Mouse (Mus musculus) mature B cell (primary cell): ENCODE measurements around the gene Ano9.

Experiments
- in situ Hi-C: fragments of 300-500 bp; cut with MboI; formaldehyde crosslinking; loops from 2 replicates; pipeline ENCODE4 v1.14.3; 2019

The Ano9 gene

DNA sequence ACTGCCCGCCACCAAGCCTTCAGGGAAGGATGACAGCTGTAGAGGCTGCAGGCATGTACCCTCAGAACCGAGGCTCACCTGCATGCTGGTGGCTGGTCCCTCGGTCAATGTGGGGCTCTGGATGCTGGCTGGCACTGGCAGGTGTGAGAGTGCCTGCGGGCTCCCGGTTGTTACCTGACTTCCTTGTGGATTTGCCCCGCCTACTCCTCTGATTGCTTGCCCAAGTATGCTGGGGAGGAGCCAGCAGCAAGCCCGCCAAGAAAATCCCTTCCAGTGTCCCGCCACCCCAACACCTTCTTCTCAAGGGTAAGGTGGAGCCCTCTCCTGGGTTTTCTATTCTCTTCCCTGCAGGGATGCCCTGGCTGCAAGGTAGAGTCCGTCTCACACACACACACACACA lies at the start of gene Ano9:
Ano9 (minus strand) TSS at position 171 of the 400 bp plus-strand sequence.
- in situ Hi-C loops: no loop called here

DNA sequence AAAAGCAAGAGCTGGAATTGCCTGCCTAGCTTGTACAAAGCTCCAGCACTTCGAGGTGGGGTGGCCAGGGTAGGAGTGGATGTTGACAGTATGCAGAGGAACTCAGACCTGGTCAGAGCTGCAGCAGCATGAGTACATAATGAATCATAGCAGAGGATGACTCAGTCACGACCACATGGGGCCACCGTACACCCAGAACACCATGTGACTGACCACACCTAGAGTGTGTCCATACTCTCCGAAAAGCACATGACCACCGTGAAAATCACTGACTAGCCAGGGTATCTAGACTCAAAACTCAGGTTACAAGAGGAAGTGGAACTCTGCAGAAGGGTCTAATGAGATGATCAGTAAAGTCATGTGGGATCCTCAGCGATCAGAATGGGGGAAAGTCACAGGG lies 47.2 kb upstream of the Ano9 start:
- in situ Hi-C loops: no loop called here

DNA sequence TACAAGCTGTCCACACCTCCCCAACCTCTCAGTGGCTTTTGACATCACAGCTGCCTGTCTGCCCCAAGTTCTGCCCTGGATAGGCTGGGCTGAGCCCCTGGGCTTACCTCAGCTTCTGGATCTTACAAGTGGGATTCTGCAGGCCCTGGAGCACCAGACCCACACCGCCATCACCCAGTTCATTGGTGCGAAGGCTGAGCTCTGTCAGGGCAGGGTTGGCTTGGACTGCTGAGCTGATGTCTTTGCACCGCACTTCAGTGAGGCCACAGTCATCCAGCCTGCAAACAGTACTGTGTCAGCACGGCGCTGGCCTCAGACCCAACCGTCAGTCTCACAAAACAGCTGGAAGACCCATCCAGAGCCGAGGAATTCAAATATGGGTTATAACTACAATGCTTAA lies 46.8 kb upstream of the Ano9 start:
- in situ Hi-C loops: no loop called here

DNA sequence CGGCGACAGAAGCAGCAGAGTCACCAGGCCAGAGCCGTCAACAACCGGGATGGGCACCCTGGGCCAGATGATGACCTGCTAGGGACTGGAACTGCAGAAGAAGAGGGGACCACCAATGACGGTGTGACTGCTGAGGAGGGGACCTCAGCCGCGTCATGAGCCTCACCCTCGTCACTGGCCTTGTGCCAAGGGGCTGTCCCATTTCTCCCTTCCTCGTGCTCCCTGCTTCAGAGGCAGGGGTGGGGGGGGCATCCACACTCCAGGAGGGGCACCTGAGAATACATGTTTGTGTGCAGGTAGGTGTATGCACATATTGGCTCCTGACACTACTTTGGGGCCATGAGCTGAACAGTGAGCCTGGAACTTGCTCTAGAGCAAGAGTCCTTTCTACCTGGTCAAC lies 37.8 kb upstream of the Ano9 start:
- in situ Hi-C loops: no loop called here

DNA sequence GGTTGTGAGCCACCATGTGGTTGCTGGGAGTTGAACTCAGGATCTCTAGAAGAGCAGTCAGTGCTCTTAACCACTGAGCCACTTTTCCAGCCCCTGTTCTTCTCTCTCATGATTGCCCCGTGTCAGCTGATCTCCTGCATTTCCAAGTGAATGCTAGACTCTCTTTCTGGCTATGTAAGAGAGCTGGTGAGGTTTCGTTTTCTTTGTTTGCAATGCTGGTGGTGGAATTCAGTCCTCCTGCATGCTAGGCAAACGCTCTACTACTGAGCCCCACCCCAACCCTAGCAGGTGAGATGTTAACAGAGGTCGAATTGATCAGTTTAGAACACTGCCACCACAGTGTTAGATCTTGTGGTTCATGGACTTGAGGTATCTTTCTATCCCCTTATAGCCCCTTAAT lies 31.0 kb upstream of the Ano9 start:
- in situ Hi-C loops: no loop called here

DNA sequence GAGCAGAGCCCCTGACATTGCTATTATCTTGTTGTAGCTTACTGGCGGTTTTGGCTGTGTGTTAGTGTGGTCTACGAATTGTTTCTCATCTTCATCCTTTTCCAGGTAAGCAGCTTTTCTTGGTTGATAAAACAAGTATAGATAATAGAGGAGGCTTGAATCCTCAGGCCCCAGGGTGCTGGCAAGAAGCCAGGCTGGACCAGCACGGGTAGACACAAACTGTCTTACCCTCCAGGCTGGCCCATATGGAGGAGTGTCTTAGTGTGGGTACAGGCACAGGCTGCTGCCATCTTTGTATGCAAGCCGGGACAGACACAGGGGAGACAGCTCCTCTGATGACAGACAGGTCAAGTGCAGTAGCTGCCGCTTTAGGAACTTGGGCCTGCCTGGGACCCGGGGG lies 29.4 kb upstream of the Ano9 start:
- in situ Hi-C loops: no loop called here

DNA sequence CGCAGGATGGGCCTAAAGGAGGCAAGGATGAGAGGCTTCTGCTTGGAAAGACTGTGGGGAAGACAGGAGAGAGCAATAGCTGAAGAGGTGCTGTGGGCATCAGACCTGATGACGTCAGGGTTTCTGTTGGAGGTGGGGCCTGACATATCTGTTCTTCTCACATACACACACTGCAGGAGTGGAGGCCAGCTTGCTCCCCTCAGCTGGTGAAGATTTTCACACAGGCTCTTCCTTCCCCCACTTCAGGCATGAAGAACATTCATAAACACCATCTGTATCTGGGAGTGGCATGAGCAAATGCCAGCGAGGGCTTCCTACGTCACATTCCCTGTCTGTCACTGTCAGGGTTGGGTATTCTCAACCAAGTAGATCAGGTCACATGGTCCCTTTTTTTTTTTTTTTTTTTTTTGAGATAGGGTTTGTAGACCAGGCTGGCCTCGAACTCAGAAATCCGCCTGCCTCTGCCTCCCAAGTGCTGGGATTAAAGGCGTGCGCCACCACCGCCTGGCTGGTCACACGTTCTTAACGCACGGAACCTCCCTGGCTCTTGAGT lies 28.5 kb upstream of the Ano9 start:
- in situ Hi-C loops: no loop called here

DNA sequence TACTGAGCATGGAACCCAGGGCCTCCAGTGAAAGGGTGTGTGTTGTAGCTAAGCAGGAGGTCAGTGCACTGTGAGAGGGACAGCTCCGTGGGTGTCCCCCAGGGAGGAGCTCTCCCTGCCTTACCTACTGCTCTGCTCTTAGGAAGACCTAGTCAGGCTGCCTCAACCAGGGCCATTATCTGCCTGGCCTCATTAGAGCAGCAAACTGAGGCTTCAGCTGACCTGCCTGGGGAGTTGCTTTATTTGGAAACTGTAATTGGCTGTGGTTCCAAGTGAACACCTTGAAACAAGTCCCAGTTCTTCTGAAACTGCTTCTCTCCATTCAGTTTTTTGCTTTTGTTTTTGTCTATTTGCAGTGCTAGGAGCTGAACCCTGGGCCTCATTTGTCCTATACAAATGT lies 27.8 kb upstream of the Ano9 start:
- in situ Hi-C loops: no loop called here

DNA sequence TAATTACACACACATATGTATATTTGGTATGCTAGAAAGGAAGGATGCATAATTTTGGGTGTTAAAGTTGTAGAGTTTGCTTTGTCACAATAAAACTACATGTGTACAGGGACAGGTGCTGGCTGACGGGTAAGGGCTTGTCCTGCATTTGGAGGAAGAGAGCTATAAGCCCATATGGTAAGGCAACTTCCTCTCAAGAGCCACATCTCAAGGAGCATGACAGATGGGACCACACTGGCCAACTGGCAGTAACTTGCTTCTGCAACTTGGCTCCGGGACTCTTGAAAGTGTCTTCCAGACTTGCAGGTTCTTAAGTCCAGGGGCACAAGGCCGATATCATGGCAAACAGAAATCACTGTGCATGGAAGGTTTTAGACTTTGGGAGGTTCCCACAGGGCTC lies 27.0 kb upstream of the Ano9 start:
- in situ Hi-C loops: no loop called here

DNA sequence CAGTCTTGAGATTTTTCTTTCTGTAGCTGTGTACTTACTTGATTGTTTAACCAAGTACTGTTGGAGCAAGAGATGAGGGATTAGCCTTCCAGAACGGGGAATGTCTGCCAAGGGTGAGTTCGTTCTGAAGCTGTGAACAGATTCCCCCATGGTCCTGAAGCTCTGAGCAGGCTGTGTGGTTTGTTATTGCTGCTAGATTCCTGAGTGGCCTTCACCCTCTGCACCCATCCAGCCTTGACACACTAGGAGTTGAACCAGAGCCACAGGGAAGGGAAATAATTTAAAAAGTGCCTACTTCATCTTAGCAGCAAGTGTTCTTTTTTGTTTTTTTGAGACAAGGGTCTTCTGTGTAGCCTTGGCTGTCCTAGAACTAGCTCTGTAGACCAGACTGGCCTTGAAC lies 26.3 kb upstream of the Ano9 start:
- in situ Hi-C loops: no loop called here

DNA sequence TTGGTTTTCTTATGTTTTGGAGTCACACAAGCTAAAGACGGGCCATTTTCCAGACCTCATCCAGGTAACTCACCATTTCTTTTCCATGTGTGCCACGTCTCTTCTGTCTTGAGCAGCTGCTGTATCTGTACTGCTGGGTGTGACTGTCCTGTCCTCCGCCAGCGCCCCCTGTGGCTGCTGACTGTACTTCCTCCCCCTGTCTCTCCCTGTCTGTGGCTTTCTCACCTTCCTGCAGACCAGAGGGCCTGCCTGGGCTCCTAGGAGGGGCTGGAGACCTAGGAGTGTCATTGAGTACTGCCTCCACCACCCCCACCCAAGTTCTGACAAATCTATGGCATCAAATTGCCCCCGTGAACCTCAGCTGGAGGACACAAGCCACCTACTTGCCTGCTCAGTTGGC lies 25.5 kb upstream of the Ano9 start:
- in situ Hi-C loops: no loop called here

DNA sequence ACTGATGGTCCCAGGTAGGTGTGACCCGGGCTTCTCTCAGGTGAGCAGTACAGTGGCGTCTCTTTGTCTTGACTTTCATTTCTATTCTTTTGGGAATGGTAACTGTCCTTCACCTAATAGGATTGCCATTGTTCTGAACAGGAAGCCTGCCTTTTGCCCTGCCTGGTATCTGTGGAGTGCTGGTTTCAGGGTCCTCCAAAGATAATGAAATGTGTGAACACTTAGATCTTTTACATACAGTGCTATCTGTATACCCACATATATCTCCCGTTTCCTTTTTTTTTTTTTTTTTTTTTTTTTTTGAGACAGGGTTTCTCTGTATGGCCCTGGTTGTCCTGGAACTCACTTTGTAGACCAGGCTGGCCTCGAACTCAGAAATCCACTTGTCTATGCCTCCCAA lies 23.7 kb upstream of the Ano9 start:
- in situ Hi-C loops: no loop called here

DNA sequence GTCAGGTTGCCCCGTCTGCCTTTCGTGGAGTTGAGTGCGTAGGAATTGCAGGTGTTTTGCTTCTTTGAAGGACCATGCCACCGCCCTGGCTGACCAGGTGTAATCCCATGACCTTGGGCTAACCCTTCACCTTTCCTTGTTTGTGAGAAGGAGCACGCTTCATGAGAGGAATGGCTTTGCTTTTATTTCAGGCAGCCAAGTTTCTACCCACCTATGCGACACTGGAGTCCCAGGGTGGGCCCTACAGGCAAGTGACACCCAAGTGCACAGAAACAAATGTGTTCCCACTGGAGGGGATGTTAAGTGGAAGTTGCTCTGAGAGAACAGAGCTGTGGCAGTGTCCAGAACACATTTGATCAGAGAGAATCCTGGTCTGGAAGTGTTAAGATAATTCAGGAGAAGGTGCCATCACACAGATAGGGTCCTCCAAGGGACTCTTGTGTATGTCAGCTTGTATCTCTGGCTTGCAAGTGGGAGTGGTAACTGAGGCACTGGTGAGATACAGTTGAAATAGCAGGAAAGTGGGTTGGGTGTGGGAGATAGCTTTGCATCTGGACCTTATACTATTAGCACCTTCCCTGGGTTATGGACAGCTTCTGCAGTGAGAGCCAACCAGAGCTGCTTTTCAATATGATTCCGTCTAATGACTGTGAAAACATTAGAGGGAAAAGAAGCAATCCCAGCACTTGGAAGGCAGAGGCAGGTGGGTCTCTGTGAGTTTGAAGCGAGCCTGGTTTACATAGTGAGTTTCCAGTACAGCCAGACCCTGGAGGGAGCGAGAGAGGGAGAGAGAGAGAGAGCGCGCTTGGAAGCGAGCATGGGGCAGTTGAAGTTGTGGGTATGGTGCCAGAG lies 14.5 kb upstream of the Ano9 start:
- in situ Hi-C loops: no loop called here

DNA sequence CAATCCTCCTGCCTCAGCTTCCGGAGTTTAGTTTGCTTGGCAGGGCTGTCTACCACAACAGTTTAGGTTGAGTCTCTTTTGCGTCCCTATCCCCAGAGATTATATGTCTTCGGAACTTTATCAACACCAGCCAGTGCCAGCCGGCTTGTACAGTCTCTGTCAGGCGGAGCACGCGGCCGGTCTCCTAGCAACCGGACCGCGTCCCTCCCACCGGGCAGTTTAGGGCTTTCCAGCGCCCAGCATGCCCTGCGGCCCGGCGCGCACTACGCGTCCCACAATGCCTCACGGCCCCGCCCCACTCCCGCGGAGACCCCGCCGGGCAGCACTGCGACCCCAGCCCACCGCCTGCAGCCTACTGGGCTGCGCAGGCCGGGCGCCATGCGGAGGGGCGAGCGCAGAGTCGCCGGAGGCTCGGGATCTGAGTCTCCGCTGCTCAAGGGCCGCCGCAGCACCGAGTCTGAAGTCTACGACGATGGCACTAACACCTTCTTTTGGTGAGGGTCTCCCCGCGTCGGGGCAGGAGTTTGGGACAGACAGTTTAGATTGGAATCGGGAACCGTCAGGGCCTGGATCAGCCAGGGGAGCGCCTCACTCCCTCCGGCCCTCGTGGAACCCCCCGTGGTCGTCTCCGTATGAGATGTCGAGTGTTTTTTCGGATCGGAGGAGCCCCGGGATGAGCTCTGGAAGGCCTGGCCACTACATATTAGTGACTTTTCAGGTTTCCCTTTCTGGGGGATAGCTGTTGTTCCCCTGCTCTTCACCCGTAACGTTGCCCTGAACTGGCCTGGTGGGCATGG lies 13.6 kb upstream of the Ano9 start:
- in situ Hi-C loops: no loop called here

DNA sequence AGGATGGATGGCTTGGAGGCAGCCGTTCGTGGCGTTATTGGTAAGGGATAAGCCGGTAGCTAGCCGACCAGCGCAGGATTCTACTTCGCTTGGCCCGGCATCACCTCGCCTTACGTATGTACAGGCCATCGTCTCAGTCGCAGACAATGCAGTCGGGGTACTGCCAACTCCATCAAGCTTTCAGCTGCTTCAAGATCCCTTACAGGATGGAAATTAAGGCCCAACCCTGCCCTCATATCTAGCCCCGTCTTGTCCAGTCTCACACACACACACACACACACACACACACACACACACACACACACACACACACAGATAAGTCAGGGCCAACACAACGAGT lies 5.9 kb upstream of the Ano9 start:
- in situ Hi-C loops: no loop called here

DNA sequence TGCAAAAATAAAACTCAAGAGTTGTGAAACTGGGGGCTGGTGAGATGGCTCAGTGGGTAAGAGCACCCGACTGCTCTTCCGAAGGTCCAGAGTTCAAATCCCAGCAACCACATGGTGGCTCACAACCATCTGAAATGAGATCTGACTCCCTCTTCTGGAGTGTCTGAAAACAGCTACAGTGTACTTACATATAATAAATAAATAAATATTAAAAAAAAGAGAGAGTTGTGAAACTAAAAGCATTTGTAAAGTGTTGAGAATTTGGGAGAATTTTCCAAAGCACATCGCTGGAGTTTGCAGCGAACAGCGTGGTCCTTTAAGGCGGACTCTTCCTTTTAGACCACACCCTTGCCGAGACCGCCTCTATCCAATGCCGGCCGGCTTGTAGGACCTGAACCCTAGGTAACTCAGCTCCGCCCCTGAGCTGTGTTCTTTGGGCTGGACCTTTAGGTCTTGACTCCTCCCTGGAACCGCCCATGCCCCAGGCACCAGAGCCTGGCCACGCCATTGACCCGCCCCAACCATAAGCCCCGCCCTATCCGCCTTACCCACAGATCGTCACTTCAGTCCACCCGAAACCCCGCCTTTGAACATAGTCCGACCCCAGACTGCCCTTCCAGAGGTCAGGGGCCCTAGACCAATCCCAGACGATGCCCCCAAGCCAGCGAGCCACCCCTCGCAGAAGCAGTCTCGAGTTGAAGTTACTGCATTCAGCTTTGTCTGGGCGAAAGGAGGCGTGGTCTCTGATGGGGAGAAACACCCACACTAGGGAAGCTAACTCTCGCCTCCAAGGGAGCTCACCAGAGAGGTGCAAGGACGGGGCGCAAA lies 5.3 kb upstream of the Ano9 start:
- in situ Hi-C loops: no loop called here

DNA sequence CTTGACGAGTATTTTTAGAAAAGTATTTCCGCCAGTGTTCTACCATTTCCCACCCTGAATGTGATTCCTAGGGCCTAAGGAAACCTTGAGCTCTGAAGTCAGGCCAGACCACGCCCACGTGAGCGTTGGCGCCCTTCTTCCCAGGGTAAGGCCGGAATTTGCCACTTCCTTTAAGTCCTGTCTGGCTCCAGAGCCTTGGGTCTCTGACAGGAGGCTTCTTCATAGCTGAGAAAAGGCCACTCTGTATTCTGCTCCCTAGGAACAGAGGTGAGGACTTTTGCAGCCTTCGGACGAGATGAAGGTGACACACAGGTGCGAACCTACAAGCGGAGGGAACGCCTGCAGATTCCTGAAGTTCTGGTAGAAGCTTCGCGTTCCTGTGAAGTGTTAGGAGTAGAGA lies 4.6 kb upstream of the Ano9 start, which contains the start of gene Ptdss2:
Ptdss2 (plus strand) TSS at position 138 of the 400 bp plus-strand sequence.
- in situ Hi-C loops: no loop called here

DNA sequence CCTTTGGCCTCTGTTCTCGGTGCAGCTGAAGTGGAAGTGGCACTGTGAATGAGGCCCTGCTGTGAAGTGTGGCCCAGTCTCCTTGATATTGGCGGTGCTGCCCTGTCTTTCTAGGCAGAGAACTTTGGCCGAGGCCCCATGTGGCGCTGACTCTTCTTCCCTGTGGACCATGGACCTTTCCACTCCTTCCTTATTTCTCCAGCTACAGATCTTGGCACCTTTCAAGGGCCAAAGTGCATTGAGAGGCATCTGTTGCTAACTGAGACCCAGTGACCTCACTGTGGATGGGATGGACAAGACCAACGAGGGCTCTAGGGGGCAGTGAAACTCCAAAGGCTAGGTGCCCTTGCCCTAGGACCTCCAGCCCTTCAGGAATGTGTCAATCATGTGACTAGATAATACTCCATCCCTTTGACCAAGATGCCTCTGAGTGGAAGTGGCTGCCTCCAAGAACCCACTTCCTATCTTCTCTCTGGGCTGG lies 3.5 kb upstream of the Ano9 start:
- in situ Hi-C loops: no loop called here

DNA sequence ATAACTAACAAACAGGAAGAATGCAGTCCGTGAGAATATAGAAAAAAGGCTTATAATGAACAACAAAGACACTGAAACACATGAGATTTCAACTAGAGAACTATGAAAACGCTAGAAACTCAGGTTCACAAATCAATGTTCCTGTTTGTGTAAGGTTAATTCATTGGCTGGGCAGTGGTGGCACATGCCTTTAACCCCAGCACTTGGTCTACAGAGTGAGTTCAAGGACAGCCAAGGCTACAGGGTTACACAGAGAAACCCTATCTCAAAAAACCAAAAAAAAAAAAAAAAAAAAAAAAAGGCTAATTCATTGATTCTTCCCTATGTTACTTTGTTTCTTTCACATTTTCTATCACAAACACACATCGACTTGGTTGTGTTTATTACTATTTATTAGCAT lies 3.0 kb upstream of the Ano9 start:
- in situ Hi-C loops: no loop called here

DNA sequence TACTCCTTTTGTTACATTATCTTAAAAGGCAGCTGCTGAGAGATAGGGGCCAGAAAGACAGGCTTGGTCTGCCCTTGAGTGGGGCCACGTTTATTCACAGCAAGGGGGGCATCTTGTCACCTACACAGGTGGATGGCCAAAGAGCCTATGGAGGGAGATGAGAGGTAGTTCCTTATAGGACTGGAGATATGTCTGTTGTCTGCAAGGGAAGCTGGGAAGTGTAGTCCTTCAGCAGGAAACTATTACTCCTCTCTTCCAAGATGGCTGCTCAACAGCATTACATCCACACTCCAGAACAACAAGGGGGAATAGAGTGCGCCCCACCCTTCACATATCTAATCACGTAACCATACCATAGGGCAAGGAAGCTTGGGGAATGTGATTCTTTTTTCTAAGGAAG lies 1.9 kb upstream of the Ano9 start:
- in situ Hi-C loops: no loop called here

DNA sequence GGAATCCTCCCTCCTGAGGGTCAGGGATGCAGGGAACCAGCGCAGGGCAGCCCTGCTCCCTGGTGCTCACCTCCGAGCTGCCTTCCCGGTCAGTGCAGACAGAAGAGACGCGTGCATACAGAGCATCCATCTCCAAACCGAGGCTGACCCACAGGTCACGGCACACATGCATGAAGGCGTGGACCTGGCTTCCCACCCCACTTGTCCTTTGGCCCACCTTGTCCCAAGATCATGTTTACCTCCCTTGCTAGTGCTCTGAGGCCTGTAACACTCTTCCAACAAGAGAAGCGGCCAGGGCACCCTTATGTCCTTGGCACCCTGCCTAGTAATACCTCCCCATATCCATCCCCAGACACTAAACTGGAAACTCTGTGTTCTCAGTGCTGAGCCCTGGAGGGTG lies 1.7 kb downstream of the Ano9 start:
- in situ Hi-C loops: no loop called here

DNA sequence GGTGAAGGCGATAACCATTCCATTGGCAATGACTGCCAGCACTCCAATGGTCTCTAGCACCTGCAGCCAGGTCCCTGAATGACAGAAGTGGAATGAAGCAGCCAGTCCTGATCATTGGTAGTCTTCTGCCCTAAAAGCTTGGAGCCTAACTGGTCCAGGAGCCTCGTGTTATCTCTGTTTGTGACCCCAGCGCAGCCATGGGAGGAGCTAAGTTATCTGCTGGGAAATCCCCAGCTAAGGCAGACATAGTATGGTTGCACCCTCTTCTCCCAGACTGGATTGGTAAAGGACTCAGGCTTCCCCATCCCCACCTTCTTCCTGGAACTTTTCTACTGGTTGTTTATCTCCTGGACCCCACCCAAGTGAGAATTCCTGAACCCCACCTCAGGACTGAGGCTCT lies 14.4 kb downstream of the Ano9 start:
- in situ Hi-C loops: no loop called here
